Mouse (Mus musculus) brain, embryonic 14.5 days (tissue): Measurements from ENCODE around the gene Nrp2. TPM values are rescaled to one million over a fixed set of nuclear protein-coding genes. Genes with fewer than 3 reads are reported as not detected.
A peak's percentile ranks its signal among the peaks of the same experiment; 100 is the strongest.

Experiments
- DNase-seq: peaks from one replicate; pipeline ENCODE4 v3.0.0-alpha.2; 2011; ENCODE audit warnings: low read depth
- CTCF ChIP-seq: fragments of 200-500 bp; IDR thresholded peaks from 2 replicates; pipeline ENCODE4 v1.5.1; 2012; ENCODE audit warnings: inconsistent platforms, mild to moderate bottlenecking, moderate library complexity, borderline replicate concordance; ENCODE audit not compliant: insufficient read depth, insufficient read length; ENCODE audit errors: extremely low read depth
- POLR2A ChIP-seq: fragments of 200-500 bp; IDR thresholded peaks from 2 replicates; pipeline ENCODE4 v1.6.1; 2012; ENCODE audit warnings: mild to moderate bottlenecking, inconsistent platforms, borderline replicate concordance; ENCODE audit not compliant: poor library complexity, insufficient read depth, insufficient read length, severe bottlenecking; ENCODE audit errors: extremely low read depth
- polyA plus RNA-seq: library from polyadenylated mRNA; depleted of rRNA; stranded (reverse); fragments of >200 nt; gene quantifications from 2 replicates; pipeline ENCODE4 v1.2.3, GENCODE M21; 2012

Gene Nrp2
- polyA plus RNA-seq, 1 experiment, result 66.5 TPM

- no peak for TF ChIP-seq POLR2A
- no peak for TF ChIP-seq CTCF
- no peak for DNase-seq
Measured at GRCm38 (mm10) chr1:62745889-62746288, 42.8 kb downstream of the Nrp2 start.

DNA sequence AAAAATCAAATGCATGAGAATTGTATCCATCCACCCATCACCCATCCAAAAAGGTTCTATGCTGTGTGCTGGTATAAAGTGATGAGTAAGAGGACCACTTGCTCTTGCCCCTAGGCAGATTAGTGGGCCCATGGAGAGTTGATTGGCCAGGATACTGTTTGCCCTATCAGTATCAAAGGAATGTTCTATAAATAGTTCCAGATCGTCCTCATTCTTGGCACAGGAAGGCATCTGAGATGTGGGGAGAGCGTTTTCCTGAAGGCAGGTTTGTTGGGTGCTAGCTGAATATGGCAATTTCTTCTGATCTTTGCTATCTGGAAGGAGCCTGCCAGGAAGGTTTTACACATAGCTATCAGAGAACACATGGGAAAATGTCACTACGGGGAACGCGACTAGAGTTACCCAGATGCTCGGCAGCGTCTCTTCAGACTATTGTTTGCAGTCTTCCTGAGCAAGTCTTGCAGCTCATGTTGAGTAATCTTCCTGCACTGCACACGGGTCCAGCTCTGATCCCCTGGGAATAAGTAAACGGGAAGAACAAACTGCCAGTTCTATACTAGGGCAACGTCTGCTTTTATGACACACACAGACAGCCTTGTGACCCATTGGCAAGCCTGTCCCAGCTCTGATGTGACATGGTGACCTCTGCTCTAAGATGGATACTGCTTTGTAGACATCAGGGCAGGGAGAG lies 44.5 kb downstream of the Nrp2 start:
- no peak for TF ChIP-seq POLR2A
- DNase-seq, result no peak

DNA sequence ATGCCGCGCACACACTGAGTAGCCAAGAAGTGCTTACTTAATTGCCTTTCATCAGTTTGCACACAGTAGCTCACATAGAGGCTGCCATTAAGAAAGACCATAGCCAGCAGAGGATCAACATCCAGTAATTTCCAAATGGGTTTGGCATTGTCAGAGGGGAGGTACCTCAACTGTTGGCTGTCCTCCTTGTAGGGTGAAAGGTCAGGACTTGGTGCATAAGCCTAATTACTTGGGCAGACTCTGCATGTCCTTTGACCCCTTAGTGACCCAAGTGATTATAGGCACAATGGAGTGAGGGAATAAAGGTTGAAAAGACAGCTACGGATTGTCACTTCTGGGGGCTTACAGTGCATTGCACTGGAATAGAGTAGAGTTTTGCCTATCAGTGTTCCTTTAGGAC lies 45.3 kb downstream of the Nrp2 start:
- TF ChIP-seq CTCF, result no peak
- TF ChIP-seq POLR2A, result no peak
- DNase-seq, result no peak

- TF ChIP-seq CTCF (no peak), POLR2A (no peak)
- DNase-seq, result peak; percentile 70
Measured at GRCm38 (mm10) chr1:62749716-62750115, 46.6 kb downstream of the Nrp2 start.

DNA sequence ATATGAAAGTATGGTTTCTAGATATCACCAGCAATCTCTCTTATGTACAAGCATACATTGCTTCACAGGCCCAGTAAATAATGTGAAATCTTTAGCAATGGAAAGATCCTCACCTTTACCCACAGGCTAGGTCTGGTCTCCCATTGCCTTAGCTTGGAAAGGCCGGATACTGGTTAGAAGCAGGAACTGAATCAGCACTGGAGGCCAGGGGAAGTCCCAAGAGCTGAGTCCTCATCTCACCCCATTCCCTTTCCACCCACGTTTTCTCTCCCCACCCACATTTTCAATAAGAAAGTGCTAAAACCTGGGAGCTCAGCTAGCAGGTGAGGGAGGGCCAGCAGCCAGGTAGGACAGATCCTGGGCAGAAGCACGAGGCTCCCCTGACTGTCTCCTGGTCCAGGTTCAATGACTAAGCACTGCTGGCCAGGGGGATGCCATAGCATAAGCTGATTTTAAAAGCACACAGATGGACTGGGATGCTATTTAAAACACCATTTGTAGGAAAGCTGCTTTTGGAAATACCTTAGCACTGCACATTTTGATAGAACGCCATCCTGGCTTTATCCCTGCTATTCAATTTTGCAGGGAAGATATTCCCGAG lies 47.4 kb downstream of the Nrp2 start:
- DNase-seq, result no peak
- no peak for TF ChIP-seq POLR2A
- TF ChIP-seq CTCF, result no peak

DNA sequence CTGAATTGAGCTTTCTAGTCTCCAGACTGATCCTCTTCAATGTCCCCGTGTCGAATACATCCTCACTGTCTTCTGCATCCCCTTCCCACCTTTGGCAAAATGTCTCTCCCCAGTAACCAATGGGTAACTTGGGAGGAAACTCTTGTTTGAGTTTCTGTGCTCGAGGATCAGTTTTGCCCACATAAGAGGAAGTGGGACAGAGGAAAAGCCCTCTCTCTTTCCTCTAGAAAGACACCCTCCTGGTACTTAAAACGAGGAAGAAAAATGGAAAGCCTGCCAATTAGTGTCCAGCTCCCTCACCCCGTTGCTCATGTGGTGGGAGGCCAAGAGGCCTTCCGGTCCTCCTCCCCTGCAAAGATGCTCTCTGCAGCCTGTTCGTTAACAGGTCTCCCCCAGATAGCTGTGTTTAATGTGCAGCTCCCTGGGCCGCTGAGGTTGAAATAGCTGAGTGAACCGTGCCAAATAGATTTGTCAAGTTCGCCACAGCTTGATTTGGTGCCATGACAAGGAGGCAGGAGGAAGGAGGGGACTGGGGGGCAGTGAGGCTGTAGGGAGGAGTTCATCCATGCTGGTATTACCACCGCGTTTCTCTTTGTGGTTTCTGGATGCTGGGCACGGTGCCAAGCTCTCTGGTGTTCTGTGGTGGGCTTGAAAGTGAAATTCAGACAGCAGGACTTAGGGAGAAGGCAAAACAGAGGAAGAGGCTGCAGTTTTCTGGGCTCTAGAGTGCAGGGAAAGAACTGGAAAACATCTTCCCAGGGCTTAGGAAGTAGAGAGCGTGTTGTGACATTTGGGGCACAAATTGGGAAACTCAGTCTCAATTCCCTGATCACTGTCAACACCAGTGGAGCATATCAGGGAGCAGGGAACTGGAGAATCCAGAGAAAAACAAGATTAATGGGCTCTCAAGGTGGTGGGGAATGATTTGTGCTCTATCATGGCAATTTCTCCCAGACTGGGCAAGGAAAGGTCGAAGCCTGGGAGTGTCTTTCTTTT lies 48.2 kb downstream of the Nrp2 start:
- peak; percentile 94 for DNase-seq
- TF ChIP-seq POLR2A (no peak), CTCF (no peak)

- TF ChIP-seq CTCF (no peak), POLR2A (no peak)
- peak; percentile 44 for DNase-seq
Measured at GRCm38 (mm10) chr1:62752055-62752454, 49.0 kb downstream of the Nrp2 start.

DNA sequence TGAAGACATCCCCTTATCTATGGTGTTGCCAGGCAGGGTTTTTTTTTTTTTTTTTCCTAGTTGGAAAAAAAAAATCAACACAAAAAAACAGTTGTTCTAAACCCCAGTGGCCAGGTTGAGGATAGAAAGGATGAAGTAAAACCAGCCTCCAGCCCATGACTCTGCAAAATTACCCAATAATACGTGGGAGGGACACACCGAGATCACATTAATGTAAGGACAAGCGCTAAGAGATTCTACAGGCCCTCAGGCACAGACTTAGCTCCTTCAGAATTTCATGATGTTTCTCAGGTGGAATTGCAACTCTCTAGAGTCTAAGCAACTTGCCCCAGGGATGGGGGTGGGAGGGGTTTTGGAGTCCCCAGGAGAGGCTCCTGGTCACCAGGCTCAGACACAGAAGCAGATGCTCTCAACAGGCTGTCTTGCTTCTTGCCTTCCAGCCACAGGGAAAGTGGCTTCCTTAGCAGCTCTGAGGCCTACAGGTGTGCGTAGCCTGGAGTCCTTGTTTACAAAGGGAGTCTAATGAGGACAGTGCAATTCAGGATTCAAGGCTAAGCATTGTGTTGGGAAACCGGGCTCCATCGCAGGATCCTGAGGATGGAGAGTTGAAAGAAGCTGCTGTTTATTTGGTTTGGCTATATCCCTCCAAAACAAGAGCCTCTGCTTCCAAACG lies 49.7 kb downstream of the Nrp2 start:
- DNase-seq, result no peak
- no peak for TF ChIP-seq CTCF

- no peak for TF ChIP-seq CTCF
- no peak for TF ChIP-seq POLR2A
- peak; percentile 62 for DNase-seq
Measured at GRCm38 (mm10) chr1:62754066-62754835, 51.2 kb downstream of the Nrp2 start.

DNA sequence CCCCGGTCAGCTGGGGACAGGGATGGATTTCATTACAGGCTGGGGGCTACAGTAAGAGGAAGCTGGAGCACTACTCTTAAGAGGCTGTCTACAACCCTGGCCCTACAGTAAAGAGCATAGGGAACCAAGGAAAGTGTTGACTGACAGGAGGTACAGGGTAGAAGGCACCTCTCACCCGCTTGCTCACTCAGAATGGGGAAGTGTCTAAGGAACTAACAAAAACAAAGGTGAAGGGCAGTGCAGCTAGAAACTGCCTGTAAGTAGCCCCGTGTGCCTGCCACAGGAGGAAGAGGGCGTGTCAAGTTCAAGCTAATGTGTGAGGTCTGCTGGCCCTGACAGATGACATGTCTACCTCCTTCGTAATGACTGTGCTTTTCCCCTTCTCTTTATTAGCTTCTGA lies 57.0 kb downstream of the Nrp2 start:
- no peak for TF ChIP-seq POLR2A
- DNase-seq, result no peak

GRCm38 (mm10) chr1:62760565-62760964 lies 57.5 kb downstream of the Nrp2 start:
- no peak for TF ChIP-seq CTCF
- no peak for TF ChIP-seq POLR2A
- no peak for DNase-seq

DNA sequence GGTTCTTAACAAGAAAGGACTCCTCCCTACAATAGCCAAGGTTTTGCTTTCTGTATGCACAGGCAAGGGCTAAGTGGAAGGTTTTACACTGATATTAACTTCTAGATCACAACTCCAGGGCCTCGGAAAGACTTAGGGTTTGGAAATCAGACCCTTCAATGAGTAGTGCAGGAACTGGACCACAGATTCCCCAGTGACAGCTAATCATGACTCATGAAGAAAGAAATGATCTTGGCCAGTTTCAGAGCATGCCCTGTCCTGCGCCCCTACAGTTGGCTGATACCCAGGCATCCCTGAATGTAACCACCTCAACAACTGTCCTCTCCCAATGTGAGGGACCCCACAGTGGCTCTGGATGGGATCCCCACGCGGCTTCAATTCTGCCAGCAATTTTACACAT lies 60.7 kb downstream of the Nrp2 start:
- TF ChIP-seq POLR2A (no peak), CTCF (no peak)
- DNase-seq, result no peak
